Mouse (Mus musculus) testis, adult 10 weeks (tissue): ENCODE results near the gene Alas2. TPM values are rescaled to one million over a fixed set of nuclear protein-coding genes. Genes with fewer than 3 reads are reported as not detected.

ENCODE experiments used
- polyA plus RNA-seq: library from polyadenylated mRNA; stranded (reverse); fragments of 350-450 nt; fragmentation: Illumina TruSeq; extraction: RNeasy Lipid Tissue Mini Kit (QIAGEN cat#74804); gene quantifications from one replicate; pipeline ENCODE4 v1.2.3, GENCODE M21; 2014; ENCODE audit warnings: low read depth, low replicate concordance

The Alas2 gene
- polyA plus RNA-seq, result 8.5 TPM

DNA sequence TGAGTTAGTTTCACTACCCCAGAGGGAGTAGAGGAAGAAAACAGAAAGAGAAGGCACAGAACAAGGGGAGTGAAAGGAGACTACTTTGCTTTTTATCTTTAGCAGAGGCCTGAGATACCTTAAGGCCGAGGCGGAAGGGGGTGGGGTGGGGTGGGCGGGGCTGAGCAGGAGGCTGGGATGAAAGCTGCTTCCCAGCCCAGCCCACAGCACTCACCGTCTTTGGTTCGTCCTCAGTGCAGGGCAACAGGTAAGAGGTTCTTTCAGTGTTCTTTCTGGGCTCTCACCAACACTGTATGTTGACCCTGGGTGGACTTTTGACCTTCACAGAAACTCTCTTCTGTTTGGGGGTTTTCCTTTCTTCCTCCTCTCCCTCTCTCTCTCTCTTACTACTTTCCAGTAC lies at the start of gene Alas2:
Gene Alas2, plus strand, starts transcription at position 137 of the 400 bp plus-strand sequence.

DNA sequence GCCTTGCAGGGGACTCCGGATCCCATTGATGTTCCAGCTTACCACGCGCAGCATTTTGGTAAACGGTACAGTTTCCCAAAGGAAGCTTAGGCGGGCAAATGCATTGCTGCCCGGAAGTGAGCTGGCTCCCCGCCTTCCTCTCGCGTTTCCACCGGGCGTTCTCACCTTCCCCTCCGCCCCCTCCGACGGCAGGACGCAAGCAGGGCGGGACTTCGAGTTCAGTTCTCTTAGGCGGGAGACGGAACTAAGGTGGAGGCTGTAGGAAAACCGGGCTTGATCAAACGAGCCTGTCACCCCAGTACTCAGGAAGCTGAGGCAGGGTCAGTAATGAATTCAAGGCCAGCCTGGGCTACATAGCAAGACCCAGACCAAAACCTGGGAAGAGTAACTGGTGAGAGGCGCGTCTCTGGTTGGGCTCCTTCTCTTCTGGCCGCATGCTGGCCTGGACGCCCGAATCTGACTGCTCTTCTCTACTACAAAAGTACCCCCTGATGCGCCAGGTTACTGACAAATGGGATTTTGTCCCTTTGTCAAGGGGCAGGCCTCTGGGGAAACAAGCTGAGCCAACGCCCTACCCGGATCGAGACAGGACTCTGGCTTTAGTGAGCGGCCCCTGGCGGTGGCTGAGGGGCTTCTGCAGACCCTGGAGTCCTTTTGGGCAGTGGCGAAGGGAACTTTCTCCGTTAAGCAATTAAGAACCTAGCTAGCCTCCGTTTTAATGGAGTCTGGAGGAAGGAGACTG lies 41.0 kb downstream of the Alas2 start, which contains the start of gene Pfkfb1:
Gene Pfkfb1, plus strand, starts transcription at position 207 of the 742 bp plus-strand sequence.

DNA sequence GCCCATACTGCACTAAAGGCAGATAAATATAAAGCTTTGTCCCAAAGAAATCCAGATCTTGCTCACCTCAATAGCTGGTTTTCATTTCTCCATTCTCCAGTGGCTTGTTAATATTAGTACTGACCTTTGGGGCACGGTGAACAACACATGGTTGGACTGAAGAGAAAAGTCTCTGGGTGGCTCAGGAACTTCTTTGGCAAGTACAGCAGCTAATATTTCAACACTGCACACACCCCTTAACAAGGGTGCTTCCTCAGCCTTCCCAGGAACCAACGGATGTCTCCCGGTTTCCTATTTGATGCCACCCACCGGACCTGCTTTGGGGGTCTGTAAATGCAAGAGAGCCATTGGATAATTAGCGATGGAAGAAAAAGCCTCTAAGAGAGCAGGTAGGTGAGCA lies 42.5 kb downstream of the Alas2 start, which contains the start of gene Apex2:
Gene Apex2, minus strand, starts transcription at position 173 of the 400 bp plus-strand sequence.

Other genes starting within 250 kb of the Alas2 start
- gene Tmem29, start 88.2 kb upstream of the Alas2 start, polyA plus RNA-seq, result 53.5 TPM
- gene Pfkfb1, start 40.9 kb downstream of the Alas2 start, polyA plus RNA-seq, result 8.5 TPM
- gene Apex2, start 42.5 kb downstream of the Alas2 start, polyA plus RNA-seq, result 1.8 TPM
- gene Tro, start 110.2 kb downstream of the Alas2 start, polyA plus RNA-seq, result 3.9 TPM